Mouse (Mus musculus): ENCODE results near the gene Apbb1ip.

DNA sequence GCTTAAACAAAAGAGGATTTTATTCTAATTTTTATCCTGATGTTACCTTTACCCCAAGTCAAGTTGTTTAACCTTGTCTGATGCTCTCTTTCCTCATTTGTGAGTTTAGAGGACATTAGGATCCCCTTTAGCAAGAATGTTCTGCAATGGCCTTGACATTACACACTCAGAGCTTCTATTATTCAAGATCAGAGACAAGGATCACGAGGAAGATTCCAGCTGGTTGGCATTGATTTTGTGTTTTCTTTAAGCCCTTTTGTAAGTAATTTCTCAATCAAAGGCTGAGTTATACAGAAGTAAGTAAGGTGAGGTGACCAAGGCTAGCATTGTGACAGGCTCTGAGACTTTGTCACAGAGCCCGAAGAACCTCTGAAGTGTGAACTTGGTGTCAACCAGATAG is 88.3 kb downstream of the Apbb1ip start:
- TF ChIP-seq CTCF (IDR thresholded peaks at IDR 0.05; ENCODE audit: borderline replicate concordance, control insufficient read depth, extremely low read depth, insufficient read depth, low read length, poor library complexity) (no peak), POLR2A (IDR thresholded peaks at IDR 0.05; ENCODE audit: control insufficient read depth, extremely low read depth, insufficient read depth, low read length, poor library complexity) (no peak)
